Mouse (Mus musculus) liver, embryonic 14.5 days (tissue): ENCODE results near the gene Cldn7.

Experiments used
- CTCF ChIP-seq: IDR thresholded peaks from 2 replicates; pipeline ENCODE4 v1.5.1; 2016; ENCODE audit warnings: antibody characterized with exemption, low read depth, control low read depth
- EP300 ChIP-seq: IDR thresholded peaks from 2 replicates; pipeline ENCODE4 v1.6.1; 2016; ENCODE audit warnings: antibody characterized with exemption, low read depth

DNA sequence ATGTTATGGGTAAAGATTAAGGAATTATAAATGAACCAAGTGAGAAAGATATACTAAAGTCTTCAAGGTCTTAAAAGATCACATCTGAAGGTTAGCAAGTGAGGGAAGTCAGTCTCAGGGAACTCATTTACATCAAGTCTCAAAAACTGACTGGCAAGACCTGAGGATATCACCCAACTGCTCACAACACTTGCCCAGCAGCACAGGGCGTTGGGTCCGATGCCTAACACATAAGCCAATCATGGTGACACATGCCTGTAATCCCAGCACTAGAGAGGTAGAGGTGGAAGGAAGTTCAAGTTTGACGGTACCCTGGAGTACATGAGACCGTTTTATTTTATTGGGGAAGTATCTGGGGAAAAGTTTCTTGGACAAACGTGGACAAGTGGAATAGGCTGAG, 46.5 kb upstream of the Cldn7 start:
- TF ChIP-seq CTCF (no peak), EP300 (no peak)
